Mouse (Mus musculus): Measurements from ENCODE around the gene Wasl.

Gene Wasl

GRCm38 (mm10) chr6:24664867-24665458 lies at the start of gene Wasl:
TSS of gene Wasl (minus strand) at chr6:24665009.
- in situ Hi-C loops (cut with MboI, MseI), result loop anchor here in 1 of 2 experiments (5.0 kb wide), 1 partner anchor 138 kb away; the partner anchor contains the start of genes Asb15 and Ndufa5

- in situ Hi-C loops (cut with MboI, MseI), result no loop called here
Measured at GRCm38 (mm10) chr6:24707499-24707898, 42.7 kb upstream of the Wasl start.

- in situ Hi-C loops (cut with MboI, MseI), result no loop called here
Measured at GRCm38 (mm10) chr6:24707090-24707489, 42.3 kb upstream of the Wasl start.

GRCm38 (mm10) chr6:24697216-24697615 lies 32.4 kb upstream of the Wasl start:
- in situ Hi-C loops (cut with MboI, MseI), result no loop called here

- in situ Hi-C loops (cut with MboI, MseI), result no loop called here
Measured at GRCm38 (mm10) chr6:24696117-24696516, 31.3 kb upstream of the Wasl start.

- in situ Hi-C loops (cut with MboI, MseI), result no loop called here
Measured at GRCm38 (mm10) chr6:24694455-24695410, 29.9 kb upstream of the Wasl start.

GRCm38 (mm10) chr6:24687871-24688270 lies 23.1 kb upstream of the Wasl start:
- in situ Hi-C loops (cut with MboI, MseI), result loop anchor here in 1 of 2 experiments (10.0 kb wide), 1 partner anchor 1053 kb away; no protein-coding TSS in a partner anchor

- in situ Hi-C loops (cut with MboI, MseI), result loop anchor here in 1 of 2 experiments (10.0 kb wide), 1 partner anchor 1048 kb away; no protein-coding TSS in a partner anchor
Measured at GRCm38 (mm10) chr6:24683113-24683512, 18.3 kb upstream of the Wasl start.

GRCm38 (mm10) chr6:24667829-24668228 lies 3.0 kb upstream of the Wasl start:
- in situ Hi-C loops (cut with MboI, MseI), result loop anchor here in 1 of 2 experiments (5.0 kb wide), 1 partner anchor 141 kb away; the partner anchor contains the start of genes Asb15 and Ndufa5

- in situ Hi-C loops (cut with MboI, MseI), result loop anchor here in 1 of 2 experiments (5.0 kb wide), 1 partner anchor 139 kb away; the partner anchor contains the start of genes Asb15 and Ndufa5
Measured at GRCm38 (mm10) chr6:24666248-24666647, 1.4 kb upstream of the Wasl start.

GRCm38 (mm10) chr6:24664133-24664866 lies 509 bp downstream of the Wasl start:
- in situ Hi-C loops (cut with MboI, MseI), result no loop called here

- in situ Hi-C loops (cut with MboI, MseI), result no loop called here
Measured at GRCm38 (mm10) chr6:24663196-24664132, 1.3 kb downstream of the Wasl start.

GRCm38 (mm10) chr6:24662483-24662882 lies 2.3 kb downstream of the Wasl start:
- in situ Hi-C loops (cut with MboI, MseI), result no loop called here

GRCm38 (mm10) chr6:24661879-24662278 lies 2.9 kb downstream of the Wasl start:
- in situ Hi-C loops (cut with MboI, MseI), result no loop called here

- in situ Hi-C loops (cut with MboI, MseI), result loop anchor here in 1 of 2 experiments (5.0 kb wide), 1 partner anchor 131 kb away; the partner anchor contains the start of genes Asb15 and Ndufa5
Measured at GRCm38 (mm10) chr6:24657647-24658387, 7.0 kb downstream of the Wasl start.

GRCm38 (mm10) chr6:24656094-24656493 lies 8.7 kb downstream of the Wasl start:
- in situ Hi-C loops (cut with MboI, MseI), result loop anchor here in 1 of 2 experiments (5.0 kb wide), 1 partner anchor 129 kb away; the partner anchor contains the start of genes Asb15 and Ndufa5

- in situ Hi-C loops (cut with MboI, MseI), result no loop called here
Measured at GRCm38 (mm10) chr6:24651538-24651937, 13.3 kb downstream of the Wasl start.

- in situ Hi-C loops (cut with MboI, MseI), result no loop called here
Measured at GRCm38 (mm10) chr6:24650719-24651118, 14.1 kb downstream of the Wasl start.

GRCm38 (mm10) chr6:24648403-24648802 lies 16.4 kb downstream of the Wasl start:
- in situ Hi-C loops (cut with MboI, MseI), result no loop called here
